Mouse (Mus musculus): ENCODE results near the gene Lonrf2. TPM values are rescaled to one million over a fixed set of nuclear protein-coding genes. Genes with fewer than 3 reads are reported as not detected.

The Lonrf2 gene
- total RNA-seq, 2 experiments from 2014 or later: 8.7 to 10.6 TPM

GRCm38 (mm10) chr1:38839944-38840343 is 3.4 kb upstream of the Lonrf2 start:
- no peak for DNase-seq (ENCODE audit: low spot score in 2 of 2)

- peak in 1 of 2 experiments; percentile 4 for DNase-seq (ENCODE audit: low spot score in 2 of 2)
These were observed 689 bp downstream of the Lonrf2 start for GRCm38 (mm10) chr1:38835568-38836476.

GRCm38 (mm10) chr1:38834899-38835298 is 1.6 kb downstream of the Lonrf2 start:
- no peak for DNase-seq (ENCODE audit: low spot score in 2 of 2)

- DNase-seq (ENCODE audit: low spot score in 2 of 2): no peak
These were observed 11.6 kb downstream of the Lonrf2 start for GRCm38 (mm10) chr1:38824926-38825325.

- DNase-seq (ENCODE audit: low spot score in 2 of 2): no peak
These were observed 12.7 kb downstream of the Lonrf2 start for GRCm38 (mm10) chr1:38823851-38824250.

GRCm38 (mm10) chr1:38819691-38820090 is 16.8 kb downstream of the Lonrf2 start:
- no peak for DNase-seq (ENCODE audit: low spot score in 2 of 2)

GRCm38 (mm10) chr1:38817671-38818070 is 18.8 kb downstream of the Lonrf2 start:
- DNase-seq (ENCODE audit: low spot score in 2 of 2): no peak

GRCm38 (mm10) chr1:38817268-38817667 is 19.2 kb downstream of the Lonrf2 start:
- no peak for DNase-seq (ENCODE audit: low spot score in 2 of 2)

- no peak for DNase-seq (ENCODE audit: low spot score in 2 of 2)
These were observed 20.2 kb downstream of the Lonrf2 start for GRCm38 (mm10) chr1:38816306-38816705.

GRCm38 (mm10) chr1:38807121-38807520 is 29.4 kb downstream of the Lonrf2 start:
- DNase-seq (ENCODE audit: low spot score in 2 of 2): no peak

GRCm38 (mm10) chr1:38800402-38800801 is 36.1 kb downstream of the Lonrf2 start:
- no peak for DNase-seq (ENCODE audit: low spot score in 2 of 2)

- DNase-seq (ENCODE audit: low spot score in 2 of 2): no peak
These were observed 37.2 kb downstream of the Lonrf2 start for GRCm38 (mm10) chr1:38799304-38799703.

- no peak for DNase-seq (ENCODE audit: low spot score in 2 of 2)
These were observed 39.6 kb downstream of the Lonrf2 start for GRCm38 (mm10) chr1:38796936-38797335.

GRCm38 (mm10) chr1:38795496-38795895 is 41.0 kb downstream of the Lonrf2 start:
- no peak for DNase-seq (ENCODE audit: low spot score in 2 of 2)

- DNase-seq (ENCODE audit: low spot score in 2 of 2): no peak
These were observed 45.3 kb downstream of the Lonrf2 start for GRCm38 (mm10) chr1:38791016-38791810.

- DNase-seq (ENCODE audit: low spot score in 2 of 2): no peak
These were observed 46.4 kb downstream of the Lonrf2 start for GRCm38 (mm10) chr1:38789988-38790602.

- no peak for DNase-seq (ENCODE audit: low spot score in 2 of 2)
These were observed 47.6 kb downstream of the Lonrf2 start for GRCm38 (mm10) chr1:38788904-38789303.

GRCm38 (mm10) chr1:38787443-38787842 is 49.1 kb downstream of the Lonrf2 start:
- peak in 1 of 2 experiments; percentile 25 for DNase-seq (ENCODE audit: low spot score in 2 of 2)

GRCm38 (mm10) chr1:38786358-38786757 is 50.2 kb downstream of the Lonrf2 start:
- no peak for DNase-seq (ENCODE audit: low spot score in 2 of 2)

- no peak for DNase-seq (ENCODE audit: low spot score in 2 of 2)
These were observed 58.2 kb downstream of the Lonrf2 start for GRCm38 (mm10) chr1:38778271-38778670.

- DNase-seq (ENCODE audit: low spot score in 2 of 2): no peak
These were observed 59.0 kb downstream of the Lonrf2 start for GRCm38 (mm10) chr1:38777500-38777899.

- DNase-seq (ENCODE audit: low spot score in 2 of 2): no peak
These were observed 60.8 kb downstream of the Lonrf2 start for GRCm38 (mm10) chr1:38775713-38776112.
